22 mouse cellular contexts compared by ENCODE assay signal in the genomic region with DNA sequence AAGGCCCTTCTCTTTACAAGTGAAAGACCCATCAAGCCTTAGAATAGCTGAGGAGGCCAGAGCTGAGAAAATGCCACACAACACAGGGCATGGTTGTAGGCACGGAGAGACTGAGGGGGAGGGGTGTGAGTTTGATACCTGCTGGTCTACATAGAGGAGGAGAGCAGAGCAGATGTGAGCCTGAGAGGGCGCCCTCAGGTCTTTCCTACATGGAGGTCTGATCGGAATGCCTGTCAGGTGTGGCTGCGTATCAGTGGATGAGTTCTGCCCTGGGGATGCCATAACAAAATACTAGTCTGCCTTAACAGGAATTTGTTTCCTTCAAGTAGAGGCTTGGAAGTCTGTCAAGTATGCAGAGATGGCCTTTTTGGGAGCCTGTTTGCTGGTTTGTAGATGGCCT.
"Had no signal": no experiment of that assay in that cellular context is flagged by ENCODE, and none has a peak within 500 bp of the region (broad histone marks: within the 10 kb centered on the region; RNA-seq: fewer than 3 reads in every experiment).

No protein-coding gene starts in this region.

- H3K9ac ChIP-seq: limb, embryonic 12.5 days; limb, embryonic 15.5 days; liver, embryonic 14.5 days; liver, postnatal 0 days; lung, embryonic 14.5 days; midbrain, embryonic 12.5 days; midbrain, embryonic 15.5 days; neural tube, embryonic 12.5 days; neural tube, embryonic 15.5 days had no signal

- H3K4me1 ChIP-seq: neural tube, embryonic 12.5 days had no signal

- DNase-seq: kidney, postnatal 10 days; kidney, postnatal 36 days; left cerebral cortex, postnatal 4 days; liver, postnatal 0 days; lung, embryonic 14.5 days; right cerebral cortex, adult 18-20 months; right cerebral cortex, postnatal 14 days; right cerebral cortex, postnatal 4 days; thymus, adult 2 months; thymus, postnatal 14 days; thymus, postnatal 4 days had no signal

- H3K27ac ChIP-seq: limb, embryonic 12.5 days; limb, embryonic 15.5 days; liver, embryonic 14.5 days; macrophage; midbrain, embryonic 12.5 days; midbrain, embryonic 15.5 days; neural tube, embryonic 12.5 days; neural tube, embryonic 15.5 days; stomach, postnatal 0 days had no signal

- H3K36me3 ChIP-seq: limb, embryonic 12.5 days; limb, embryonic 15.5 days; midbrain, embryonic 12.5 days; midbrain, embryonic 15.5 days; neural tube, embryonic 12.5 days; neural tube, embryonic 15.5 days had no signal

- H3K27me3 ChIP-seq: limb, embryonic 12.5 days; limb, embryonic 15.5 days; midbrain, embryonic 12.5 days; midbrain, embryonic 15.5 days; neural tube, embryonic 12.5 days; neural tube, embryonic 15.5 days had no signal

- H3K9me3 ChIP-seq: limb, embryonic 12.5 days; limb, embryonic 15.5 days; midbrain, embryonic 12.5 days; midbrain, embryonic 15.5 days; neural tube, embryonic 12.5 days; neural tube, embryonic 15.5 days had no signal

- ATAC-seq: liver, postnatal 0 days; lung, postnatal 0 days; midbrain, embryonic 15.5 days had no signal

- H3K4me3 ChIP-seq: limb, embryonic 12.5 days; limb, embryonic 15.5 days; midbrain, embryonic 12.5 days; midbrain, embryonic 15.5 days; neural tube, embryonic 12.5 days; neural tube, embryonic 15.5 days had no signal

- H3K4me2 ChIP-seq: limb, embryonic 12.5 days; limb, embryonic 15.5 days; liver, embryonic 11.5 days; lung, embryonic 14.5 days; midbrain, embryonic 12.5 days; midbrain, embryonic 15.5 days; neural tube, embryonic 12.5 days; neural tube, embryonic 15.5 days had no signal
